Mouse (Mus musculus) lung, embryonic 14.5 days (tissue): Measurements from ENCODE around the gene Sap25. TPM values are rescaled to one million over a fixed set of nuclear protein-coding genes. Genes with fewer than 3 reads are reported as not detected.
A peak's percentile ranks its signal among the peaks of the same experiment; 100 is the strongest.

Experiments used
- ATAC-seq: fragments of 200-750 bp; cut with Nextera tagmentation; 2 replicates; pipeline ENCODE4 v1.8.0; 2017; ENCODE audit warnings: mild to moderate bottlenecking, moderate TSS enrichment, moderate library complexity; ENCODE audit not compliant: insufficient read depth
- DNase-seq: peaks from one replicate; pipeline ENCODE4 v3.0.0-alpha.2; 2015
- H3K27ac ChIP-seq: fragments of 300-500 bp; sonication (generic); 2 replicates; pipeline ENCODE4 v1.5.1; 2014; ENCODE audit warnings: low read depth, mild to moderate bottlenecking, moderate library complexity
- H3K27me3 ChIP-seq: fragments of 300-500 bp; sonication (generic); 2 replicates; pipeline ENCODE4 v1.6.1; 2014; ENCODE audit warnings: low read length, control low read depth; ENCODE audit not compliant: insufficient read depth
- H3K36me3 ChIP-seq: fragments of 300-500 bp; sonication (generic); 2 replicates; pipeline ENCODE4 v1.6.1; 2014; ENCODE audit warnings: control low read depth; ENCODE audit not compliant: insufficient read depth
- H3K4me1 ChIP-seq: fragments of 300-500 bp; sonication (generic); 2 replicates; pipeline ENCODE4 v1.6.1; 2014; ENCODE audit warnings: antibody characterized with exemption, control low read depth; ENCODE audit not compliant: insufficient read depth
- H3K4me2 ChIP-seq: fragments of 300-500 bp; sonication (generic); 2 replicates; pipeline ENCODE4 v1.6.1; 2014; ENCODE audit warnings: mild to moderate bottlenecking
- H3K4me3 ChIP-seq: fragments of 300-500 bp; sonication (generic); 2 replicates; pipeline ENCODE4 v1.5.1; 2014; ENCODE audit warnings: low read depth, low read length
- H3K9ac ChIP-seq: fragments of 300-500 bp; sonication (generic); 2 replicates; pipeline ENCODE4 v1.6.1; 2014
- H3K9me3 ChIP-seq: fragments of 300-500 bp; sonication (generic); 2 replicates; pipeline ENCODE4 v1.6.1; 2016; ENCODE audit warnings: low read depth, low read length, control low read depth
- CTCF ChIP-seq: IDR thresholded peaks from 2 replicates; pipeline ENCODE4 v1.5.1; 2016; ENCODE audit warnings: antibody characterized with exemption, low read depth
- WGBS: fragments of 180-500 bp; shearing (Covaris S2); extraction: QIAGEN DNeasy Blood & Tissue Kit; methylation state at CpG from one replicate; pipeline ENCODE4 v1.1.7; 2014; 5-methylcytosine and 5-hydroxymethylcytosine counted together
- polyA plus RNA-seq: library from polyadenylated mRNA; unstranded; fragments of >200 nt; fragmentation: Nextera tagmentation; extraction: Ambion mirVana; gene quantifications from 2 replicates; pipeline ENCODE4 v1.2.1, GENCODE M21; 2014

Sap25 gene
- polyA plus RNA-seq, 1 experiment from 2014 or later: 8.1 TPM

- no peak overlapping the region for H3K27ac ChIP-seq
- TF ChIP-seq CTCF: no peak
- H3K4me3 ChIP-seq: no peak overlapping the region
- no peak overlapping the region for H3K9ac ChIP-seq
- H3K9me3 ChIP-seq: no peaks in the 10 kb centered on the region
- DNase-seq (no peak), ATAC-seq (no peak)
- no peak overlapping the region for H3K4me2 ChIP-seq
- no peaks in the 10 kb centered on the region for H3K27me3 ChIP-seq
- 70% methylated on average over 12 of the region's 12 CpGs for WGBS
- H3K36me3 ChIP-seq: peaks cover 54% of the 10 kb centered on the region
- H3K4me1 ChIP-seq: peaks cover 20% of the 10 kb centered on the region
Measured at GRCm38 (mm10) chr5:137633397-137634084, 7.6 kb upstream of the Sap25 start.

DNA sequence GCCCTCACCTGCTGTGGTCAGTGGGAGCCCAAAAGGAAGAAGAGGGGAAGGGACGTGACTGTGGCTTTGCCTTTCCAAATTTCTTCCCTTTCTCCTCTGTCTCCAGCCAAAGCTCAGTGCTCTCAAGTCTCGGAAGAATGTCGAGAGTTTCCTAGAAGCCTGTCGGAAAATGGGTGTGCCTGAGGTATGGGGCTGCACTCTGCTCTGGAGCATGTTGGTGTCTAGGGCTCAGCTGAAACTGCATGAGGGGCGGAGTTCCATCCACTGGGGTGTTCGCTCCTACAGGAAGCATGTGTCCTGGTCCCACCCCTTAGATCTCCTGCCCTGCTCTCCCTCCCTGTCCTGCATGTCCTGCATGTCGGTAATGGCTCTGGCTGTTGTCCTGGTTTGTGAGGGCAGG, 1.7 kb upstream of the Sap25 start:
- no peaks in the 10 kb centered on the region for H3K9me3 ChIP-seq
- H3K4me3 ChIP-seq: no peak overlapping the region
- no peak overlapping the region for H3K27ac ChIP-seq
- no peak overlapping the region for H3K9ac ChIP-seq
- DNase-seq (no peak), ATAC-seq (0 out of 2 replicates have a peak, but pooled peaks have one; percentile 14)
- no peaks in the 10 kb centered on the region for H3K4me1 ChIP-seq
- peaks cover 81% of the 10 kb centered on the region for H3K36me3 ChIP-seq
- no peak for TF ChIP-seq CTCF
- WGBS: 68% methylated on average over 7 of the region's 7 CpGs
- no peak overlapping the region for H3K4me2 ChIP-seq
- H3K27me3 ChIP-seq: peaks cover 8% of the 10 kb centered on the region

- TF ChIP-seq CTCF: no peak
- Histone ChIP-seq H3K4me3 (no peak overlapping the region), H3K27me3 (peaks cover 24% of the 10 kb centered on the region), H3K27ac (no peak overlapping the region), H3K9me3 (no peaks in the 10 kb centered on the region), H3K4me1 (no peaks in the 10 kb centered on the region), H3K9ac (no peak overlapping the region), H3K36me3 (peaks cover 51% of the 10 kb centered on the region), H3K4me2 (no peak overlapping the region)
- ATAC-seq: no peak
- WGBS: 41% methylated on average over 4 of the region's 4 CpGs
- no peak for DNase-seq
Measured at GRCm38 (mm10) chr5:137642886-137643285, 1.8 kb downstream of the Sap25 start.

DNA sequence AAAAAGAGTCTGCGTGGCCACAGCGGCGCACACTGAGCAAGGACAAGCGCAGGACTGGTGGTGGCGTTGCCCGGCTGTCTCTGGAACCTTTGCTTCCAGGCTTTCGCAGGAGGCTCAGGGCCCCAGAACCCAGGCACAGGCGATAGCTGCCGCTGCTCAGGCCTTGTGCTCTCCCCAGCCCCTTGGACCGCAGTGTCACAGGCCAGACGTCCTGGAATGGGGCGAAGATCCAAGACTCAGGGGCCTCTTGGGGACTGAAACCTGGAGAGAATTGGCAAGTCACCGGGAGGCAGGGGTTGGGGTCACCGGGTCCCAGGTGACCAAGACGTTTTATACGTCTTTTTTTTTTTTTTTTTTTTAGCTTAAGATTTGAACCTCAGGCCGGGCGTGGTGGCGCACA, 3.4 kb downstream of the Sap25 start:
- no peaks in the 10 kb centered on the region for H3K4me1 ChIP-seq
- peaks cover 24% of the 10 kb centered on the region for H3K27me3 ChIP-seq
- DNase-seq (no peak), ATAC-seq (no peak)
- no peak overlapping the region for H3K4me2 ChIP-seq
- no peak overlapping the region for H3K9ac ChIP-seq
- no peak for TF ChIP-seq CTCF
- H3K36me3 ChIP-seq: peaks cover 35% of the 10 kb centered on the region
- WGBS: 45% methylated on average over 19 of the region's 19 CpGs
- no peaks in the 10 kb centered on the region for H3K9me3 ChIP-seq
- no peak overlapping the region for H3K27ac ChIP-seq
- no peak overlapping the region for H3K4me3 ChIP-seq

DNA sequence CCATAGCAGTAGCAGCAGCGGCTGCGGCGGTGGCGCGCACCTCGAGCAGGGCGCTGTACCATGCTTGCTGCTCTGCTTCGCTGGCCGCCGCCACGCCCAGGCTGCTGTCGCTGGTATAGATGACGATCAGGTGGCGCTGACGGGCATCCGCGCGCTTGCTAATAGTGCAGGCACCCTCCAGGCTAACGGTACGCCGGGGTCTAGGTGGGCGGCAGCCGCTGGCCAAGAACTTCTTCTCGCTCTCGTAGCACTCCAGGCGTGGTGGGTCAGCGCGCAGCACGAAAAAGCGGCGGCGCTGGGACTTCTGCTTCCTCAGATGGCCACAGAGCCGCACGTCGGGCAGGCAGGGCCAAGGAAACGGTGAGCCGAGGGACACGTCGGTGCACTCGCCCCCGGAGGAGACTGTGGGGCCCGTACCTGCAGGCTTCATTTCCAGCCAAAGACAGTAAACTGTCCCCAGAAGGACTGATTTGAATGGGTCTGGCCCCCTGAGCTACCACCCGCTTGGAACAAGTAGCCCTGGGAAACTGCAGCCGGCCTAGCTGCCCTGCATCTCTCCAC, 4.0 kb downstream of the Sap25 start:
- Histone ChIP-seq H3K36me3 (peaks cover 28% of the 10 kb centered on the region), H3K4me3 (peak overlapping the region; percentile 26), H3K9ac (peak overlapping the region; percentile 23; the same call in 1 of the 2 replicates), H3K9me3 (no peaks in the 10 kb centered on the region), H3K27me3 (peaks cover 24% of the 10 kb centered on the region), H3K4me2 (peak overlapping the region; percentile 56), H3K27ac (no peak overlapping the region), H3K4me1 (peaks cover 5% of the 10 kb centered on the region; the same call in 1 of the 2 replicates)
- DNase-seq: peak; percentile 52
- TF ChIP-seq CTCF: no peak
- WGBS: 4% methylated on average over 44 of the region's 44 CpGs
- no peak for ATAC-seq

DNA sequence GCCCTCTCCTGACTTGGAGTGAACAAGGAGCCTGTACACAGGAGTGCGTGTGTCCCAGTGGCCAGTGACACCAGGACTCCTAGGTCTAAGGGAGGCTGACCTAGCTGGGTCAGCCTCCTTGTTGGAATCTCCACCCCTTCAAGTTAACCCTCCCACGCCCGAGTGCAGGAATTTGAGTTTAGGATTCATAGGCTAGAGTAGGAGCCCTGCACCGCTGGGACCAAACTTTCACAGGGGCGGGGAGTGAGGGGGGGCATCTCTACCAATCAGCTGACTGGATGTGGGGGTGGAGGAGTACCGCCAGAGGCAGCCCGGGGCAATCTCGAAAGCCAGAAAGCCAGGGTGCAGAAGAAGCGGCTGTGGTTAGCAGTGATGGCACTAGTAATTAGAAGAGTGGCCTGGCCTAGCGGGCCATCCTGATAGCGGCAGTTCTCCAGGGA, 4.5 kb downstream of the Sap25 start, which contains the start of gene Irs3:
Gene Irs3, minus strand, starts transcription at position 63 of the 440 bp plus-strand sequence.
- TF ChIP-seq CTCF: no peak
- peaks cover 5% of the 10 kb centered on the region; the same call in 1 of the 2 replicates for H3K4me1 ChIP-seq
- H3K27me3 ChIP-seq: peaks cover 24% of the 10 kb centered on the region
- WGBS: 22% methylated on average over 11 of the region's 11 CpGs
- no peak within 1 kb of the TSS for H3K27ac ChIP-seq
- H3K9ac ChIP-seq: peak within 1 kb of the TSS; percentile 23; the same call in 1 of the 2 replicates
- DNase-seq (no peak), ATAC-seq (no peak)
- H3K36me3 ChIP-seq: peaks cover 25% of the 10 kb centered on the region
- peak within 1 kb of the TSS; percentile 56 for H3K4me2 ChIP-seq
- no peaks in the 10 kb centered on the region for H3K9me3 ChIP-seq
- peak within 1 kb of the TSS; percentile 26 for H3K4me3 ChIP-seq

DNA sequence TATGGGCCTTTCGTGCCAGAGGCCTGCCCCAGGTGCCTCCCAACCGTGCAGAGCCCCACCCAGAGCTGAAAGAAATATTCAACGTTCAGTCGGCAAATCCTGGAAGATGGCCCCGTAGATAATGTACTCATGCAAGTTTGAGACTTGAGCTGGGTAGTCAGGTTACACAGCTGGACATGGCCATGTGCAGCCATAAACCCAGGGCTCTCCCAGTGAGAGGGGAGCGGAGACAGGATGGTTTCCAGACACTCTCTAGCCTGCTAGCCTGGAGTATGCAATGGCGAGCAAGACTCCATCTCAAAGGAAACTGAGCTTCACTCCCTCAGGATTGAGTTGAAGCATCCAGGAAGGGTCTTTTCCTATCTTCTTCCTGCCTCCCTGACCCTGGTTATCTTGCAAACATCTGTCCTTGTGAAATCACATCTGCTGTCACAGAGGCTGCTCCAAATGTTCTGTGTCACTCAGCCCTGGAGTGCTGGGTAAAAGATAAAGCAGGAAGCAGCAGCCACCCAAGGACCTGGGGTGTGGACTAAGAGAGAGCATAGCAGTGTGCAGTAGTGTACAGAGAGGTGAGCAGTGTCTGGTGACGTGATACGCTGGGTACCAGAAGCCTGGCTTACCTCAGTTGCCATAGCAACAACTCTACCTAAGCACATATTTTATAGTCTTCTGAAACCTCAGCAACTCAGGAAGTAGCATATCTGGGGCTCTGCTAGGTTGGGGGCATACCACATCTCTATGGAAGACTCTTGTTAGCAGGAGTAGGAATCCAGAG, 6.9 kb downstream of the Sap25 start:
- H3K4me2 ChIP-seq: no peak overlapping the region
- H3K4me3 ChIP-seq: no peak overlapping the region
- TF ChIP-seq CTCF: no peak
- H3K27ac ChIP-seq: no peak overlapping the region
- H3K9me3 ChIP-seq: no peaks in the 10 kb centered on the region
- 50% methylated on average over 9 of the region's 9 CpGs for WGBS
- peaks cover 5% of the 10 kb centered on the region; the same call in 1 of the 2 replicates for H3K4me1 ChIP-seq
- DNase-seq: no peak
- peaks cover 24% of the 10 kb centered on the region for H3K27me3 ChIP-seq
- no peak overlapping the region for H3K9ac ChIP-seq
- ATAC-seq: no peak
- peaks cover 15% of the 10 kb centered on the region for H3K36me3 ChIP-seq
